Comparison of ENCODE assay signal across 11 mouse cellular contexts in the genomic region with DNA sequence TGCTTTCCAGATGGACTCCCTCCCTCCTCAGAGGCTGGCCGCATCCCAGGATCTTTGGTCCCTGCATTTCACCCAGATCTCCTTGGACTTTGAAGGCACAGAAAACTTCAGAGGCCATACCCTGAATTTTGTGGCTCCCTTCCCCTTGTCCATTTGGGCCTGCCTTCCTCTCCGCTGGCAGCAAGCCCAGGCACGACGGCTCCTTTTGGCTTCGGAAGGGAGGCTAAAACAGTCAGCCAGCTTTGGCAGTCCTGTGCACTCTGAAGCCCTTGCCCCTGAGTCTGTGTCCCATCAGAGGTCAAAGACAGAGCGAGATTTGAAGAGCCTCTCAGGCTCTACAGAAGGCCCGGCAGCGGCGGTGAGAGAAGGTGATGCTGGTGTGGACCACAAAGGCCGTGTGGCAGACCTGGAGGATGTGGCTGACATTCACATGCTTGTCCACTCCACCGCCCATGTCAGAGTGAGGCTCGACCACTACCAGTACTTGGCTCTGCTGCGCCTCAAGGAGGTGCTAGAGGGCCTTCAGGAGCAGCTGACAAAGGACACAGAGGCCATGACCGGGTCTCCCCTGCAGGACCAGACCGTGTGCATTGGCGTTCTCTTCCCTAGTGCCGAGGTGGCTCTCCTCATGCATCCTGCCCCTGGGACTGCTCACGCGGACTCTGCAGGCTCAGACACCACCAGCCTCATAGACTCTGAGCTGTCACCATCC. TPM values are rescaled to one million over a fixed set of nuclear protein-coding genes. Genes with fewer than 3 reads are reported as not detected.
DNase-seq lines count a peak whose midpoint lies in the region; ATAC-seq and TF ChIP-seq lines count a peak whose summit lies in the region.
"Had no signal": no experiment of that assay in that cellular context is flagged by ENCODE, and none has a peak within 500 bp of the region (broad histone marks: within the 10 kb centered on the region; RNA-seq: fewer than 3 reads in every experiment).

No protein-coding gene starts in this region.

- ATAC-seq in kidney, postnatal 0 days (replicated peaks; ENCODE audit: low FRiP score, low read depth): no peak
- ATAC-seq: intestine, embryonic 16.5 days had no signal

- no peaks in the 10 kb centered on the region for H3K27me3 ChIP-seq in cerebellum, adult 2 months (ENCODE audit: control insufficient read depth, insufficient read depth, low read length)
- H3K27me3 ChIP-seq in kidney, postnatal 0 days (ENCODE audit: insufficient read depth, low read length): no peaks in the 10 kb centered on the region
- no peaks in the 10 kb centered on the region for H3K27me3 ChIP-seq in E14TG2a.4 (ENCODE audit: insufficient read depth, low read length)

- H3K36me3 ChIP-seq in kidney, postnatal 0 days (ENCODE audit: insufficient read depth, low read length): peaks cover 47% of the 10 kb centered on the region
- H3K36me3 ChIP-seq in E14TG2a.4 (ENCODE audit: insufficient read depth, low read length): peaks cover 92% of the 10 kb centered on the region

- no peak for TF ChIP-seq POLR2A in cerebellum, adult 2 months (IDR thresholded peaks at IDR 0.05; ENCODE audit: borderline replicate concordance, insufficient read depth, low read length)
- no peak for TF ChIP-seq POLR2A in embryonic fibroblast, embryonic 13.5 days (IDR thresholded peaks at IDR 0.05; ENCODE audit: low read depth, low read length)

- TF ChIP-seq CTCF in cerebellum, adult 2 months (IDR thresholded peaks at IDR 0.05; ENCODE audit: borderline replicate concordance, insufficient read depth, low read depth, low read length): 0 out of 2 replicates have a peak, but pooled peaks have one; percentile 3
- peak; percentile 40 for TF ChIP-seq CTCF in kidney, postnatal 0 days (IDR thresholded peaks at IDR 0.05; ENCODE audit: low read depth)
- TF ChIP-seq CTCF in E14TG2a.4 (conservative IDR thresholded peaks at IDR 0.05; ENCODE audit: low read length): 0 out of 2 replicates have a peak, but pooled peaks have one; percentile 8
- 0 out of 2 replicates have a peak, but pooled peaks have one; percentile 20 for TF ChIP-seq CTCF in embryonic fibroblast, embryonic 13.5 days (IDR thresholded peaks at IDR 0.05; ENCODE audit: borderline replicate concordance, insufficient read depth, low read length)

- H3K4me2 ChIP-seq in kidney, postnatal 0 days (ENCODE audit: low read length): no peak overlapping the region

- 52% methylated on average over 19 of the region's 19 CpGs for WGBS in cerebellum, adult 2 months
- WGBS in kidney, postnatal 0 days: 85% methylated on average over 19 of the region's 19 CpGs

- peak; percentile 28 to 40 for DNase-seq in cerebellum, adult 2 months
- no peak for DNase-seq in cerebellum, adult 11 months
- peak; percentile 3 for DNase-seq in kidney, postnatal 0 days (ENCODE audit: low spot score)
- DNase-seq in kidney, postnatal 4 days: no peak
- no peak for DNase-seq in urinary bladder, postnatal 4 days (ENCODE audit: low spot score in 2 of 2)
- no peak for DNase-seq in spleen, adult 12 weeks (ENCODE audit: low spot score)
- DNase-seq: B cell, adult 2 months had no signal

- no peaks in the 10 kb centered on the region for H3K9me3 ChIP-seq in kidney, postnatal 0 days (replicated peaks; ENCODE audit: low read length)
- H3K9me3 ChIP-seq in E14TG2a.4 (ENCODE audit: low read length): no peaks in the 10 kb centered on the region

- H3K27ac ChIP-seq in cerebellum, adult 2 months (ENCODE audit: insufficient read depth, low read length): no peak overlapping the region
- H3K27ac ChIP-seq in kidney, postnatal 0 days: no peak overlapping the region
- no peak overlapping the region for H3K27ac ChIP-seq in embryonic fibroblast, embryonic 13.5 days (ENCODE audit: insufficient read depth, low read length)

- no peak overlapping the region for H3K4me3 ChIP-seq in cerebellum, adult 2 months (replicated peaks; ENCODE audit: insufficient read depth, low read depth, low read length)
- no peak overlapping the region for H3K4me3 ChIP-seq in kidney, postnatal 0 days (replicated peaks; ENCODE audit: low read depth, low read length)
- H3K4me3 ChIP-seq in E14TG2a.4 (replicated peaks; ENCODE audit: low read length): peak overlapping the region; percentile 64
- no peak overlapping the region for H3K4me3 ChIP-seq in embryonic fibroblast, embryonic 13.5 days (ENCODE audit: insufficient read depth, low read length)
- H3K4me3 ChIP-seq: myocyte had no signal

- H3K4me1 ChIP-seq in cerebellum, adult 2 months (ENCODE audit: control insufficient read depth, insufficient read depth, low read length): no peaks in the 10 kb centered on the region
- no peaks in the 10 kb centered on the region for H3K4me1 ChIP-seq in kidney, postnatal 0 days (replicated peaks; ENCODE audit: insufficient read depth, low read length)
- H3K4me1 ChIP-seq in E14TG2a.4 (replicated peaks; ENCODE audit: low read depth, low read length): peaks cover 23% of the 10 kb centered on the region
- no peaks in the 10 kb centered on the region for H3K4me1 ChIP-seq in embryonic fibroblast, embryonic 13.5 days (ENCODE audit: control insufficient read depth, insufficient read depth, low read length)

- no peak overlapping the region for H3K9ac ChIP-seq in kidney, postnatal 0 days (ENCODE audit: low read depth, low read length)

RNA-seq across cellular contexts. Expression of a gene that starts 22.5 kb away (rescaled TPM):
- 74.2 and 74.9 TPM in 2 replicates for polyA plus RNA-seq in cerebellum, adult 2 months (2012; rRNA removed)
- 10.5 and 11.3 TPM in 2 replicates for polyA plus RNA-seq in kidney, postnatal 0 days (2015; fragmentation: Nextera tagmentation; extraction: Ambion mirVana)
- polyA plus RNA-seq in embryonic fibroblast, embryonic 13.5 days (2011; ENCODE audit: insufficient read length, low read depth, missing spikeins): 9.9 and 12.7 TPM in 2 replicates

RNA-seq across cellular contexts. Expression of a gene that starts 23.0 kb away (rescaled TPM):
- 49.3 and 51.5 TPM in 2 replicates for polyA plus RNA-seq in cerebellum, adult 2 months (2012; rRNA removed)
- polyA plus RNA-seq in kidney, postnatal 0 days (2015; fragmentation: Nextera tagmentation; extraction: Ambion mirVana): 55.5 and 58.1 TPM in 2 replicates
- polyA plus RNA-seq in embryonic fibroblast, embryonic 13.5 days (2011; ENCODE audit: insufficient read length, low read depth, missing spikeins): 33.2 and 39.5 TPM in 2 replicates

RNA-seq across cellular contexts. Expression of a gene that starts 30.4 kb away (rescaled TPM):
- 18.2 and 18.5 TPM in 2 replicates for polyA plus RNA-seq in cerebellum, adult 2 months (2012; rRNA removed)
- 3.4 and 3.6 TPM in 2 replicates for polyA plus RNA-seq in kidney, postnatal 0 days (2015; fragmentation: Nextera tagmentation; extraction: Ambion mirVana)
- polyA plus RNA-seq in embryonic fibroblast, embryonic 13.5 days (2011; ENCODE audit: insufficient read length, low read depth, missing spikeins): 16.0 and 20.6 TPM in 2 replicates

RNA-seq across cellular contexts. Expression of a gene that starts 48.7 kb away (rescaled TPM):
- polyA plus RNA-seq in cerebellum, adult 2 months (2012; rRNA removed): 81.7 and 85.3 TPM in 2 replicates
- polyA plus RNA-seq in kidney, postnatal 0 days (2015; fragmentation: Nextera tagmentation; extraction: Ambion mirVana): 258 and 263 TPM in 2 replicates
- polyA plus RNA-seq in embryonic fibroblast, embryonic 13.5 days (2011; ENCODE audit: insufficient read length, low read depth, missing spikeins): 101 and 121 TPM in 2 replicates

Comparison
In these comparisons a context has a peak if more than half of its experiments do, and no peak if none do; other contexts are left out.
1. DNase-seq: peak in cerebellum, adult 2 months (2 of 2) and kidney, postnatal 0 days (single experiment); none in cerebellum, adult 11 months (single experiment), kidney, postnatal 4 days (0 of 2), urinary bladder, postnatal 4 days (0 of 2) and spleen, adult 12 weeks (single experiment).
2. Peak in every context shown above with its lines, with median percentiles within 50 percentile points of each other: CTCF ChIP-seq.